In the genomic region with DNA sequence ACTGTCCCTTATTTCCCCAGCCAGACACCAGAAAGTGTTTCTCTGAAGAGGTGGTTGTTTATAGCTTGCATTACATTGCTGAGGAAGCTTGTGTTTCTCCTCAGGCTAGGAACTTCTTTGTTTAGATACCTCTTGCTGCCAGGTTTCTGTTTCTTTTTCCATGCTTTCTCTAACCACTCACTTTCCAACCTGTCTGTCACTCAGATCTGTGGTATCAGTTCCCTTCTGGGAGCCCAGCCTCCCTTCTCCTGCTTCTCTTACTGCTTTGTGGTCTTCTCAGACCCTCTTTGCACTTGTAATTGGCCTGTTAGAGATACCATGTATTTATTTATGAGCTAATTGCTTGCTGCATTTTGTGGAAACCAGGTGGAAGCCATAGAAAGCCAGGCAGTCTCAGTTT, we compare ENCODE assay signal across 36 mouse cellular contexts. TPM values are rescaled to one million over a fixed set of nuclear protein-coding genes. Genes with fewer than 3 reads are reported as not detected.
"Had no signal": no experiment of that assay in that cellular context is flagged by ENCODE, and none has a peak within 500 bp of the region (broad histone marks: within the 10 kb centered on the region; RNA-seq: fewer than 3 reads in every experiment).

No protein-coding gene starts in this region.

- H3K4me1 ChIP-seq: heart, embryonic 10.5 days; hindbrain, embryonic 10.5 days; hindbrain, embryonic 12.5 days; limb, embryonic 13.5 days; limb, embryonic 15.5 days had no signal

- H3K4me3 ChIP-seq: heart, embryonic 10.5 days; heart, embryonic 13.5 days; heart, embryonic 15.5 days; hindbrain, embryonic 10.5 days; hindbrain, embryonic 12.5 days; intestine, embryonic 15.5 days; layer of hippocampus, adult 2 months; left cerebral cortex, adult 2 months; limb, embryonic 13.5 days; limb, embryonic 15.5 days; liver, embryonic 13.5 days; liver, embryonic 15.5 days had no signal

- H3K9me3 ChIP-seq: heart, embryonic 10.5 days; heart, embryonic 13.5 days; heart, embryonic 15.5 days; hindbrain, embryonic 10.5 days; hindbrain, embryonic 12.5 days; intestine, embryonic 15.5 days; limb, embryonic 13.5 days; limb, embryonic 15.5 days; liver, embryonic 13.5 days; liver, embryonic 15.5 days had no signal

- H3K9ac ChIP-seq: forebrain, postnatal 0 days; heart, embryonic 13.5 days; heart, embryonic 15.5 days; hindbrain, embryonic 12.5 days; hindbrain, embryonic 14.5 days; intestine, embryonic 15.5 days; limb, embryonic 13.5 days; limb, embryonic 15.5 days; liver, embryonic 13.5 days; liver, embryonic 15.5 days had no signal

- H3K4me2 ChIP-seq: heart, embryonic 13.5 days; heart, embryonic 15.5 days; hindbrain, embryonic 12.5 days; hindbrain, embryonic 14.5 days; intestine, embryonic 15.5 days; limb, embryonic 13.5 days; limb, embryonic 15.5 days; liver, embryonic 11.5 days; liver, embryonic 13.5 days; liver, embryonic 15.5 days had no signal

- H3K27ac ChIP-seq: heart, embryonic 10.5 days; heart, embryonic 13.5 days; heart, embryonic 15.5 days; hindbrain, embryonic 10.5 days; hindbrain, embryonic 12.5 days; hindbrain, embryonic 14.5 days; intestine, embryonic 15.5 days; layer of hippocampus, adult 2 months; left cerebral cortex, adult 2 months; limb, embryonic 13.5 days; limb, embryonic 15.5 days; liver, embryonic 13.5 days; liver, embryonic 15.5 days had no signal

- H3K27me3 ChIP-seq: heart, embryonic 13.5 days; heart, embryonic 15.5 days; hindbrain, embryonic 12.5 days; intestine, embryonic 15.5 days; limb, embryonic 13.5 days; limb, embryonic 15.5 days; liver, embryonic 13.5 days; liver, embryonic 15.5 days had no signal

- ATAC-seq: forebrain, postnatal 0 days; inflammation-experienced regulatory T-cells, adult 6 months; intestine, embryonic 15.5 days had no signal

- DNase-seq: forebrain, postnatal 0 days; gastrocnemius, postnatal 14 days; gastrocnemius, postnatal 36 days; heart, adult 18-20 months; heart, postnatal 14 days; heart, postnatal 36 days; kidney, adult 11 months; kidney, adult 2 months; kidney, adult 9 months; kidney, postnatal 10 days; kidney, postnatal 25 days; kidney, postnatal 4 days; liver, embryonic 13.5 days had no signal

RNA-seq across cellular contexts. Expression of gene Gm45521, which starts 33.5 kb away (rescaled TPM):
- total RNA-seq: forebrain, postnatal 0 days; gastrocnemius, adult 18-20 months; gastrocnemius, adult 8-10 months; gastrocnemius, postnatal 14 days; gastrocnemius, postnatal 36 days; heart, adult 18-20 months; heart, adult 8-10 months; heart, postnatal 14 days; heart, postnatal 36 days; layer of hippocampus, adult 2 months; layer of hippocampus, postnatal 25 days; left cerebral cortex, adult 2 months; left cerebral cortex, postnatal 14 days; left cerebral cortex, postnatal 36 days had no signal
- polyA plus RNA-seq: forebrain, postnatal 0 days; gonadal fat pad, adult 2 months; heart, embryonic 13.5 days; heart, embryonic 15.5 days; heart, postnatal 0 days; inflammation-experienced regulatory T-cells, adult 6 months; intestine, embryonic 15.5 days; kidney, adult 2 months; kidney, embryonic 16.5 days; limb, embryonic 13.5 days; limb, embryonic 15.5 days; liver, embryonic 11.5 days; liver, embryonic 13.5 days; liver, embryonic 15.5 days had no signal
